Mouse (Mus musculus): Measurements from ENCODE around the gene Gm49337. TPM values are rescaled to one million over a fixed set of nuclear protein-coding genes. Genes with fewer than 3 reads are reported as not detected.
"Not testable (repeated sequence)": the region's sequence is repeated elsewhere in the genome, so short reads cannot be mapped to it uniquely, and the experiment has no call there.

Gm49337 gene
- polyA plus RNA-seq, 1 experiment from 2014 or later = not detected

GRCm38 (mm10) chr4:116208891-116209290, 35.7 kb downstream of the Gm49337 start:
- no peak overlapping the region for H3K27ac ChIP-seq (ENCODE audit: low read depth, low read length)
- H3K4me1 ChIP-seq (ENCODE audit: control insufficient read depth, insufficient read depth, low read length) = no peaks in the 10 kb centered on the region
- WGBS (ENCODE audit: insufficient replicate concordance) = 80% methylated on average over 1 of the region's 1 CpGs
- no peak overlapping the region for H3K4me3 ChIP-seq (ENCODE audit: low read depth, low read length)
- no peak overlapping the region for H3K9ac ChIP-seq (ENCODE audit: low read depth, low read length)
- no peaks in the 10 kb centered on the region for H3K27me3 ChIP-seq (ENCODE audit: control insufficient read depth, insufficient read depth, low read length)
- no peaks in the 10 kb centered on the region for H3K36me3 ChIP-seq (ENCODE audit: control insufficient read depth, insufficient read depth, low read length)
- H3K9me3 ChIP-seq (replicated peaks; ENCODE audit: control insufficient read depth, low read length) = no peaks in the 10 kb centered on the region
- no peak overlapping the region for H3K4me2 ChIP-seq
- no peak for ATAC-seq (replicated peaks; ENCODE audit: insufficient number of reproducible peaks, low FRiP score, low TSS enrichment)

GRCm38 (mm10) chr4:116215895-116216605, 42.9 kb downstream of the Gm49337 start:
- H3K9me3 ChIP-seq (replicated peaks; ENCODE audit: control insufficient read depth, low read length) = no peaks in the 10 kb centered on the region
- no peaks in the 10 kb centered on the region for H3K27me3 ChIP-seq (ENCODE audit: control insufficient read depth, insufficient read depth, low read length)
- no peak overlapping the region for H3K27ac ChIP-seq (ENCODE audit: low read depth, low read length)
- H3K9ac ChIP-seq (ENCODE audit: low read depth, low read length) = no peak overlapping the region
- WGBS (ENCODE audit: insufficient replicate concordance) = 85% methylated on average over 2 of the region's 2 CpGs
- peaks cover 3% of the 10 kb centered on the region; the same call in 1 of the 2 replicates for H3K4me1 ChIP-seq (ENCODE audit: control insufficient read depth, insufficient read depth, low read length)
- no peak for ATAC-seq (replicated peaks; ENCODE audit: insufficient number of reproducible peaks, low FRiP score, low TSS enrichment)
- no peak overlapping the region for H3K4me2 ChIP-seq
- H3K4me3 ChIP-seq (ENCODE audit: low read depth, low read length) = no peak overlapping the region
- H3K36me3 ChIP-seq (ENCODE audit: control insufficient read depth, insufficient read depth, low read length) = no peaks in the 10 kb centered on the region

GRCm38 (mm10) chr4:116217046-116217445, 43.9 kb downstream of the Gm49337 start:
- Histone ChIP-seq H3K9me3 (replicated peaks; ENCODE audit: control insufficient read depth, low read length) (no peaks in the 10 kb centered on the region), H3K27ac (ENCODE audit: low read depth, low read length) (no peak overlapping the region), H3K4me2 (no peak overlapping the region), H3K4me1 (ENCODE audit: control insufficient read depth, insufficient read depth, low read length) (peaks cover 3% of the 10 kb centered on the region; the same call in 1 of the 2 replicates), H3K27me3 (ENCODE audit: control insufficient read depth, insufficient read depth, low read length) (no peaks in the 10 kb centered on the region), H3K9ac (ENCODE audit: low read depth, low read length) (no peak overlapping the region), H3K36me3 (ENCODE audit: control insufficient read depth, insufficient read depth, low read length) (no peaks in the 10 kb centered on the region), H3K4me3 (ENCODE audit: low read depth, low read length) (no peak overlapping the region)
- WGBS (ENCODE audit: insufficient replicate concordance) = 35% methylated on average over 2 of the region's 2 CpGs
- ATAC-seq (replicated peaks; ENCODE audit: insufficient number of reproducible peaks, low FRiP score, low TSS enrichment) = no peak

GRCm38 (mm10) chr4:116217661-116218060, 44.5 kb downstream of the Gm49337 start:
- not testable (repeated sequence) for H3K4me2 ChIP-seq; H3K9me3 ChIP-seq (replicated peaks; ENCODE audit: control insufficient read depth, low read length); H3K4me3 ChIP-seq (ENCODE audit: low read depth, low read length); ATAC-seq (replicated peaks; ENCODE audit: insufficient number of reproducible peaks, low FRiP score, low TSS enrichment); H3K9ac ChIP-seq (ENCODE audit: low read depth, low read length); H3K36me3 ChIP-seq (ENCODE audit: control insufficient read depth, insufficient read depth, low read length); H3K27me3 ChIP-seq (ENCODE audit: control insufficient read depth, insufficient read depth, low read length); H3K27ac ChIP-seq (ENCODE audit: low read depth, low read length); H3K4me1 ChIP-seq (ENCODE audit: control insufficient read depth, insufficient read depth, low read length)
- 57% methylated on average over 1 of the region's 1 CpGs for WGBS (ENCODE audit: insufficient replicate concordance)

GRCm38 (mm10) chr4:116219056-116219455, 45.9 kb downstream of the Gm49337 start:
- ATAC-seq (replicated peaks; ENCODE audit: insufficient number of reproducible peaks, low FRiP score, low TSS enrichment) = no peak
- Histone ChIP-seq H3K36me3 (ENCODE audit: control insufficient read depth, insufficient read depth, low read length) (no peaks in the 10 kb centered on the region), H3K27ac (ENCODE audit: low read depth, low read length) (no peak overlapping the region), H3K4me1 (ENCODE audit: control insufficient read depth, insufficient read depth, low read length) (peaks cover 3% of the 10 kb centered on the region; the same call in 1 of the 2 replicates), H3K4me2 (no peak overlapping the region), H3K27me3 (ENCODE audit: control insufficient read depth, insufficient read depth, low read length) (no peaks in the 10 kb centered on the region), H3K9ac (ENCODE audit: low read depth, low read length) (no peak overlapping the region), H3K4me3 (ENCODE audit: low read depth, low read length) (no peak overlapping the region), H3K9me3 (replicated peaks; ENCODE audit: control insufficient read depth, low read length) (no peaks in the 10 kb centered on the region)
- WGBS (ENCODE audit: insufficient replicate concordance) = 84% methylated on average over 1 of the region's 1 CpGs

- WGBS (ENCODE audit: insufficient replicate concordance) = 6% methylated on average over 6 of the region's 6 CpGs
- Histone ChIP-seq H3K4me1 (ENCODE audit: control insufficient read depth, insufficient read depth, low read length) (peaks cover 3% of the 10 kb centered on the region; the same call in 1 of the 2 replicates), H3K27ac (ENCODE audit: low read depth, low read length) (peak overlapping the region; percentile 98), H3K36me3 (ENCODE audit: control insufficient read depth, insufficient read depth, low read length) (no peaks in the 10 kb centered on the region), H3K4me2 (peak overlapping the region; percentile 83), H3K4me3 (ENCODE audit: low read depth, low read length) (peak overlapping the region; percentile 76), H3K9ac (ENCODE audit: low read depth, low read length) (peak overlapping the region; percentile 98), H3K27me3 (ENCODE audit: control insufficient read depth, insufficient read depth, low read length) (no peaks in the 10 kb centered on the region), H3K9me3 (replicated peaks; ENCODE audit: control insufficient read depth, low read length) (no peaks in the 10 kb centered on the region)
- no peak for ATAC-seq (replicated peaks; ENCODE audit: insufficient number of reproducible peaks, low FRiP score, low TSS enrichment)
These were observed 47.0 kb downstream of the Gm49337 start for GRCm38 (mm10) chr4:116220071-116220650.

- peak overlapping the region; percentile 83 for H3K4me2 ChIP-seq
- WGBS (ENCODE audit: insufficient replicate concordance) = 0% methylated on average over 24 of the region's 26 CpGs
- peak overlapping the region; percentile 98 for H3K27ac ChIP-seq (ENCODE audit: low read depth, low read length)
- H3K9ac ChIP-seq (ENCODE audit: low read depth, low read length) = peak overlapping the region; percentile 98
- ATAC-seq (replicated peaks; ENCODE audit: insufficient number of reproducible peaks, low FRiP score, low TSS enrichment) = peak; percentile 55
- H3K9me3 ChIP-seq (replicated peaks; ENCODE audit: control insufficient read depth, low read length) = no peaks in the 10 kb centered on the region
- H3K27me3 ChIP-seq (ENCODE audit: control insufficient read depth, insufficient read depth, low read length) = no peaks in the 10 kb centered on the region
- H3K4me1 ChIP-seq (ENCODE audit: control insufficient read depth, insufficient read depth, low read length) = peaks cover 3% of the 10 kb centered on the region; the same call in 1 of the 2 replicates
- H3K36me3 ChIP-seq (ENCODE audit: control insufficient read depth, insufficient read depth, low read length) = no peaks in the 10 kb centered on the region
- peak overlapping the region; percentile 76 for H3K4me3 ChIP-seq (ENCODE audit: low read depth, low read length)
These were observed 47.6 kb downstream of the Gm49337 start for GRCm38 (mm10) chr4:116220780-116221139.

GRCm38 (mm10) chr4:116221140-116221851, 48.1 kb downstream of the Gm49337 start, which contains the start of gene Pik3r3:
TSS of gene Pik3r3 (plus strand) at chr4:116221618.
- under 1% methylated on average over 49 of the region's 53 CpGs for WGBS (ENCODE audit: insufficient replicate concordance)
- ATAC-seq (replicated peaks; ENCODE audit: insufficient number of reproducible peaks, low FRiP score, low TSS enrichment) = peak; percentile 100
- H3K9me3 ChIP-seq (replicated peaks; ENCODE audit: control insufficient read depth, low read length) = no peaks in the 10 kb centered on the region
- H3K4me2 ChIP-seq = peak within 1 kb of the TSS; percentile 83
- peak within 1 kb of the TSS; percentile 98 for H3K9ac ChIP-seq (ENCODE audit: low read depth, low read length)
- H3K27me3 ChIP-seq (ENCODE audit: control insufficient read depth, insufficient read depth, low read length) = no peaks in the 10 kb centered on the region
- H3K4me1 ChIP-seq (ENCODE audit: control insufficient read depth, insufficient read depth, low read length) = peaks cover 3% of the 10 kb centered on the region; the same call in 1 of the 2 replicates
- H3K27ac ChIP-seq (ENCODE audit: low read depth, low read length) = peak within 1 kb of the TSS; percentile 98
- peak within 1 kb of the TSS; percentile 76 for H3K4me3 ChIP-seq (ENCODE audit: low read depth, low read length)
- no peaks in the 10 kb centered on the region for H3K36me3 ChIP-seq (ENCODE audit: control insufficient read depth, insufficient read depth, low read length)

All from heart, embryonic 11.5 days (tissue).